Mouse (Mus musculus) heart, adult 2 months (tissue): ENCODE measurements around the gene Lmna. TPM values are rescaled to one million over a fixed set of nuclear protein-coding genes. Genes with fewer than 3 reads are reported as not detected.

Source experiments
- DNase-seq, 2 experiments: peaks; one replicate each; pipeline ENCODE4 v3.0.0; 2021
- H3K27ac ChIP-seq: fragments of 200-600 bp; 2 replicates; pipeline ENCODE4 v1.8.1; 2022
- H3K27me3 ChIP-seq: fragments of 200-500 bp; 2 replicates; pipeline ENCODE4 v1.6.1; 2012; ENCODE audit warnings: mild to moderate bottlenecking, low read length, inconsistent platforms, mixed read lengths; ENCODE audit not compliant: control insufficient read depth, insufficient read depth
- H3K36me3 ChIP-seq: fragments of 200-500 bp; 2 replicates; pipeline ENCODE4 v1.6.1; 2012; ENCODE audit warnings: low read length, inconsistent platforms; ENCODE audit not compliant: control insufficient read depth, insufficient read depth
- H3K4me1 ChIP-seq: fragments of 200-500 bp; 2 replicates; pipeline ENCODE4 v1.6.1; 2011; ENCODE audit warnings: low read length; ENCODE audit not compliant: control insufficient read depth, insufficient read depth
- H3K4me3 ChIP-seq: fragments of 200-600 bp; 2 replicates; pipeline ENCODE4 v1.8.1; 2022
- H3K79me2 ChIP-seq: fragments of 200-500 bp; replicated peaks from 2 replicates; pipeline ENCODE4 v1.6.1; 2012; ENCODE audit warnings: mild to moderate bottlenecking, inconsistent platforms, low read length, moderate library complexity, mixed read lengths; ENCODE audit not compliant: control insufficient read depth, insufficient read depth
- H3K9ac ChIP-seq: fragments of 200-500 bp; 2 replicates; pipeline ENCODE4 v1.6.1; 2012; ENCODE audit warnings: low read depth, mild to moderate bottlenecking, control low read depth, inconsistent platforms, low read length, mixed read lengths
- CTCF ChIP-seq: fragments of 200-600 bp; IDR thresholded peaks from 2 replicates; pipeline ENCODE4 v1.8.1; 2022; ENCODE audit warnings: antibody characterized with exemption, mild to moderate bottlenecking, moderate library complexity
- EP300 ChIP-seq: fragments of 200-500 bp; IDR thresholded peaks from 2 replicates; pipeline ENCODE4 v1.6.1; 2011; ENCODE audit warnings: low read depth, low read length, control low read depth; ENCODE audit not compliant: insufficient read depth
- POLR2A ChIP-seq: fragments of 200-500 bp; IDR thresholded peaks from 2 replicates; pipeline ENCODE4 v1.6.1; 2011; ENCODE audit warnings: mild to moderate bottlenecking, low read depth, low read length, control low read depth; ENCODE audit not compliant: insufficient read depth
- WGBS: fragments of 180-500 bp; shearing (Covaris S2); methylation state at CpG from one replicate; pipeline ENCODE4 v1.1.7; 2018; 5-methylcytosine and 5-hydroxymethylcytosine counted together
- intact Hi-C: fragments of 180-260 bp; cut with DNase I; formaldehyde crosslinking; loops from one replicate; pipeline ENCODE4 v1.15.1; 2025
- polyA plus RNA-seq: library from polyadenylated mRNA; depleted of rRNA; stranded (reverse); fragments of >200 nt; gene quantifications from 2 replicates; pipeline ENCODE4 v1.2.3, GENCODE M21; 2012
- total RNA-seq, 2 experiments: library from RNA; stranded (reverse); gene quantifications; 2 replicates each; pipeline ENCODE4 v1.2.3; 2021

Gene Lmna
- total and polyA plus RNA-seq, 3 experiments, result 85.2 to 138 (median 117) TPM

DNA sequence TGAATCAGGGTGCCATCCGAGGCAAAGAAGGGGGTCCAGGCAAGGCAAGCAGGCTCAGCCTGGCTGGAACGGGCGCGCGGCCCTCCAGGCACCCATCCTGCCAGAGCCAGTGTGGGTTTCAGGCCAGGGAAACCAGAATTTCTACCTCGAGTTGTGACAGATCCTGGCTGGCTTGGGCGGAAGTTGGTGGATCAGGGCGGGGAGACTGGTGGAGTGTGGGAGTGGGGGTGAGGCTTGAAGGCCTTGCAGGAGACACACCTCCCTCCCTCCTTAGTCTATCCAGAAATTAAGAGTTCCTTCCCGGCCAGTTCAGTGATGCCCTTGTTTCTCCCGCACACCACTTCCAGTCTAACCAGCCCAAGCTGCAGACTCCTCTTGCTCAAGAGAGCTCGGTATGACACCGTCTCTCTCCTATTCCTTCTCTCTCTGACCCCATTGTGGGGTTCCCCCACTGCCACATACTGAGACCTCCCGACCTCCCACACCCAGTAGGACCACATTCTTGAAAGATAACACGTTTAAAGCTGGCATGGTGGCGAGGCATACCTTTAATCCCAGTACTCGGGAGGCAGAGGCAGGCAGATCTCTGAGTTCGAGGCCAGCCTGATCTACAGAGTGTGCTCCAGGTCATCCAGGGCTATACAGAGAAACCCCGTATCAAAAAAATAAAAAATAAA, 54.0 kb downstream of the Lmna start:
- Histone ChIP-seq H3K36me3 (no peaks in the 10 kb centered on the region), H3K27me3 (no peaks in the 10 kb centered on the region), H3K79me2 (no peaks in the 10 kb centered on the region), H3K4me3 (no peak overlapping the region), H3K27ac (no peak overlapping the region), H3K4me1 (no peaks in the 10 kb centered on the region; the same call in 1 of the 2 replicates), H3K9ac (no peak overlapping the region)
- no peak for TF ChIP-seq CTCF
- TF ChIP-seq EP300, result no peak
- TF ChIP-seq POLR2A, result no peak
- peak in 1 of 2 experiments; percentile 29 for DNase-seq
- 74% methylated on average over 18 of the region's 18 CpGs for WGBS
- intact Hi-C loops, result no loop called here

DNA sequence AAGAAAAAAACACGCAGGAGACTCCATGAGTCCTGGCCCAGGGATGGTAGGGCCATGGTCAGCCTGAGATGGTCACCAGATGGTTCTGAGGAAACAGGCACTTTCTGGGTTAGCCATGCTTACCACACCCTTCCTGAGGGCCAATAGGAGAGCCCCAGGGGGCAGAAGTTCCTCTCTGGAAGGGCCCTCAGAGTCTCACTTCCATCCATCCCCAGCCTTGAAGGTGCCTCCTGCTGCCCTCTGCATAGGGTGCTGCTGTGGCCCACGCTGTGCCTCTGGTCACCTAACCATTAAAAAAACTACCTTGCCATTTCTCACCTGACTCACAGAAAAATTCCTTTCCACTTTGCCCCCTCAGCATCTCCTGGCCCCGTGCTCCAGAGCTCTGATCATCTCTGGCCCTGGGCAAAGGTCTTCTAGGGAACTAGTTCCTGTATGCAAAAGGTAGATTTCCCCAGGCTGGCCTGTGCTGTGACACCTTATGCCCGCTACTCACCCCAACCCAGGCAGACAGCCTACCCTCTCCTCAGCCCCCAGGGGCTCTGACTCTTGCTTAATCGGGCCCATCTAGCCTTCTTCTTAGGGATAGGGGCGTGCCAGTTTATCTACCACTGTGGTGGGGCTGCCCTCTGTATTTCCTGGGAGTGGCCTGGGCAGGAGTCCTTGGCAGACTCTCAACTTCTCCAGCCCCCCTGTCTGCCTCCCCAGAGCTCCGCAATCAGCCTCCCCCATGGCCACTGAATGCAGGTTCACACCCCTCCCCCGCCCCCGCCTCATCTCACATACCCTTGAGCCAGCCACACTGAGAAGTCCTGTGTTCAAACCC, 54.8 kb downstream of the Lmna start:
- WGBS, result 49% methylated on average over 9 of the region's 9 CpGs
- Histone ChIP-seq H3K36me3 (no peaks in the 10 kb centered on the region), H3K79me2 (no peaks in the 10 kb centered on the region), H3K4me1 (no peaks in the 10 kb centered on the region; the same call in 1 of the 2 replicates), H3K9ac (no peak overlapping the region), H3K27me3 (no peaks in the 10 kb centered on the region), H3K4me3 (no peak overlapping the region), H3K27ac (no peak overlapping the region)
- peak in 1 of 2 experiments; percentile 35 for DNase-seq
- intact Hi-C loops, result no loop called here
- TF ChIP-seq EP300 (no peak), POLR2A (peak; percentile 29; the same call in 1 of the 2 replicates)

DNA sequence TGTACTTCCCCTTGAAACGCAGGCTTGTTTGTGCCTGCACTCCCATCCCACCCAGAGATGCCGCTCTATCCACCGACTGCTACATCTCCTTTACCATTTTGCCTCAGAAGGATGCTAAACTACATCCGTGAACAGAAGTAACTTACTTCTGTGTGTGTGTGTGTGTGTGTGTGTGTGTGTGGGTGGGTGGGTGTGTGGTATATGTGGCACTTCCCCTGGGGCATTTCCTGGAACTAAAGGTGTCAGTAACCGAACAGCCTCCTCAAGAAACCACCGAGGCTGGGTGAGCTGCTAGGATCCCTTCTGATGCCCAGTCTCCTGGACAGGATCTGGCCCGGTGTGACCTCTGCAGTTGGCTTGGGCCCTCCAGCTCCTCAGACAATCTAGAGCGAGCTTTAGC, 55.8 kb downstream of the Lmna start:
- TF ChIP-seq POLR2A (no peak), EP300 (no peak), CTCF (no peak)
- WGBS, result 64% methylated on average over 8 of the region's 8 CpGs
- intact Hi-C loops, result no loop called here
- Histone ChIP-seq H3K79me2 (no peaks in the 10 kb centered on the region), H3K27ac (no peak overlapping the region), H3K4me3 (no peak overlapping the region), H3K4me1 (no peaks in the 10 kb centered on the region), H3K36me3 (no peaks in the 10 kb centered on the region), H3K27me3 (no peaks in the 10 kb centered on the region), H3K9ac (no peak overlapping the region)
- no peak for DNase-seq

- WGBS, result 38% methylated on average over 8 of the region's 8 CpGs
- TF ChIP-seq CTCF (no peak), EP300 (no peak), POLR2A (no peak)
- intact Hi-C loops, result no loop called here
- H3K36me3 ChIP-seq, result no peaks in the 10 kb centered on the region
- H3K27me3 ChIP-seq, result no peaks in the 10 kb centered on the region
- H3K79me2 ChIP-seq, result no peaks in the 10 kb centered on the region
- no peak overlapping the region for H3K27ac ChIP-seq
- H3K4me3 ChIP-seq, result no peak overlapping the region
- no peak for DNase-seq
- H3K9ac ChIP-seq, result no peak overlapping the region
- H3K4me1 ChIP-seq, result no peaks in the 10 kb centered on the region
Measured at GRCm38 (mm10) chr3:88453369-88453768, 56.4 kb downstream of the Lmna start.

DNA sequence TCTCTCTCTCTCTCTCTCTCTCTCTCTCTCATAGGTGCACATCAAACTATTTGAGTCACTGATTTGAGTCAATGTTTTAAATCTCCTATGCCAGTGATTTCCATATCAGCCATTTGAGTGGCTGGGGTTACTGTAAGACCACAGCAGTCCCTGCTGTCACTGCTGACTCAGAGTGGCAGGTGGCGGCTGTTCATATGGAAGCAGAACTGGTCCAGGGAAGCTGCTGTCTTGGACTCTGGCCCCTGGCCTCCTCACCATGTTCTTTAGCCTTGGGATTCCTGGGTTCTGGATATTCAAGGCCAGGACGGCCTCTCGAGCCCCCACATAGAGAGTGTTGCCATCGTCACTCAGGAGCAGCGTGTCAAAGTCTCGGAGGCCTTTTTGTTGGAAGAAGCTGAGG, 57.0 kb downstream of the Lmna start:
- Histone ChIP-seq H3K4me3 (no peak overlapping the region), H3K79me2 (no peaks in the 10 kb centered on the region), H3K27ac (no peak overlapping the region), H3K27me3 (no peaks in the 10 kb centered on the region), H3K36me3 (no peaks in the 10 kb centered on the region), H3K4me1 (no peaks in the 10 kb centered on the region), H3K9ac (no peak overlapping the region)
- 80% methylated on average over 6 of the region's 6 CpGs for WGBS
- DNase-seq, result no peak
- intact Hi-C loops, result no loop called here
- no peak for TF ChIP-seq CTCF
- no peak for TF ChIP-seq EP300
- no peak for TF ChIP-seq POLR2A

GRCm38 (mm10) chr3:88452246-88452645, 57.5 kb downstream of the Lmna start:
- Histone ChIP-seq H3K79me2 (no peaks in the 10 kb centered on the region), H3K27ac (no peak overlapping the region), H3K9ac (no peak overlapping the region), H3K4me1 (no peaks in the 10 kb centered on the region), H3K4me3 (no peak overlapping the region), H3K36me3 (no peaks in the 10 kb centered on the region), H3K27me3 (no peaks in the 10 kb centered on the region)
- no peak for TF ChIP-seq POLR2A
- TF ChIP-seq CTCF, result no peak
- TF ChIP-seq EP300, result no peak
- 70% methylated on average over 5 of the region's 5 CpGs for WGBS
- intact Hi-C loops, result no loop called here
- no peak for DNase-seq
